Mouse (Mus musculus): Measurements from ENCODE around the gene AC140267.1. TPM values are rescaled to one million over a fixed set of nuclear protein-coding genes. Genes with fewer than 3 reads are reported as not detected.

AC140267.1 gene
- polyA plus RNA-seq, 1 experiment from 2014 or later, result not detected

GRCm38 (mm10) chr15:80277625-80278024, 42.0 kb downstream of the AC140267.1 start:
- Histone ChIP-seq H3K4me2 (no peak overlapping the region), H3K36me3 (no peaks in the 10 kb centered on the region), H3K9me3 (replicated peaks) (no peaks in the 10 kb centered on the region), H3K4me1 (no peaks in the 10 kb centered on the region), H3K27ac (no peak overlapping the region), H3K9ac (no peak overlapping the region), H3K4me3 (no peak overlapping the region), H3K27me3 (replicated peaks) (peaks cover 62% of the 10 kb centered on the region)
- no peak for ATAC-seq
- 0% methylated on average over 6 of the region's 6 CpGs for WGBS (ENCODE audit: insufficient replicate concordance)

- H3K27ac ChIP-seq, result no peak overlapping the region
- no peaks in the 10 kb centered on the region for H3K9me3 ChIP-seq (replicated peaks)
- H3K4me3 ChIP-seq, result no peak overlapping the region
- H3K9ac ChIP-seq, result no peak overlapping the region
- peaks cover 64% of the 10 kb centered on the region for H3K27me3 ChIP-seq (replicated peaks)
- H3K36me3 ChIP-seq, result no peaks in the 10 kb centered on the region
- H3K4me2 ChIP-seq, result no peak overlapping the region
- WGBS (ENCODE audit: insufficient replicate concordance), result 45% methylated on average over 5 of the region's 5 CpGs
- ATAC-seq, result no peak
- no peaks in the 10 kb centered on the region for H3K4me1 ChIP-seq
These were observed 42.6 kb downstream of the AC140267.1 start for GRCm38 (mm10) chr15:80278121-80278759.

GRCm38 (mm10) chr15:80279053-80279452, 43.4 kb downstream of the AC140267.1 start:
- Histone ChIP-seq H3K27me3 (replicated peaks) (peaks cover 64% of the 10 kb centered on the region), H3K27ac (no peak overlapping the region), H3K4me2 (no peak overlapping the region), H3K36me3 (no peaks in the 10 kb centered on the region), H3K4me1 (no peaks in the 10 kb centered on the region), H3K9me3 (replicated peaks) (no peaks in the 10 kb centered on the region), H3K4me3 (no peak overlapping the region), H3K9ac (no peak overlapping the region)
- 49% methylated on average over 2 of the region's 2 CpGs for WGBS (ENCODE audit: insufficient replicate concordance)
- ATAC-seq, result no peak

GRCm38 (mm10) chr15:80280646-80281045, 45.0 kb downstream of the AC140267.1 start:
- no peak overlapping the region for H3K27ac ChIP-seq
- no peak overlapping the region for H3K9ac ChIP-seq
- no peak for ATAC-seq
- H3K4me1 ChIP-seq, result no peaks in the 10 kb centered on the region
- H3K27me3 ChIP-seq (replicated peaks), result peaks cover 75% of the 10 kb centered on the region
- 19% methylated on average over 6 of the region's 6 CpGs for WGBS (ENCODE audit: insufficient replicate concordance)
- H3K9me3 ChIP-seq (replicated peaks), result no peaks in the 10 kb centered on the region
- H3K4me2 ChIP-seq, result no peak overlapping the region
- no peaks in the 10 kb centered on the region for H3K36me3 ChIP-seq
- H3K4me3 ChIP-seq, result no peak overlapping the region

Other genes starting within 250 kb of the AC140267.1 start
- gene Pdgfb, start 220.9 kb upstream of the AC140267.1 start, polyA plus RNA-seq (2016; fragmentation: Nextera tagmentation; extraction: Ambion mirVana), result 1.6 and 2.2 TPM in 2 replicates
- gene Syngr1, start 144.5 kb upstream of the AC140267.1 start, polyA plus RNA-seq (2016; fragmentation: Nextera tagmentation; extraction: Ambion mirVana), result 20.4 and 21.9 TPM in 2 replicates
- gene Rpl3, start 144.0 kb upstream of the AC140267.1 start, polyA plus RNA-seq (2016; fragmentation: Nextera tagmentation; extraction: Ambion mirVana), result 912 and 924 TPM in 2 replicates
- gene Tab1, start 102.7 kb upstream of the AC140267.1 start, polyA plus RNA-seq (2016; fragmentation: Nextera tagmentation; extraction: Ambion mirVana), result 18.5 and 18.9 TPM in 2 replicates
- 0.96 and 1.2 TPM in 2 replicates for gene Mgat3, start 62.1 kb upstream of the AC140267.1 start, polyA plus RNA-seq (2016; fragmentation: Nextera tagmentation; extraction: Ambion mirVana)
- 29.1 and 30.1 TPM in 2 replicates for gene Mief1, start 1.8 kb upstream of the AC140267.1 start, polyA plus RNA-seq (2016; fragmentation: Nextera tagmentation; extraction: Ambion mirVana)
- 141 and 145 TPM in 2 replicates for gene Atf4, start 19.3 kb downstream of the AC140267.1 start, polyA plus RNA-seq (2016; fragmentation: Nextera tagmentation; extraction: Ambion mirVana)
- 46.8 and 47.0 TPM in 2 replicates for gene Rps19bp1, start 28.5 kb downstream of the AC140267.1 start, polyA plus RNA-seq (2016; fragmentation: Nextera tagmentation; extraction: Ambion mirVana)
- gene Cacna1i, start 51.4 kb downstream of the AC140267.1 start, polyA plus RNA-seq (2016; fragmentation: Nextera tagmentation; extraction: Ambion mirVana), result 0.02 and 0.37 TPM in 2 replicates